Mouse (Mus musculus) embryonic facial prominence, embryonic 14.5 days (tissue): Measurements from ENCODE around the gene Sgo1. TPM values are rescaled to one million over a fixed set of nuclear protein-coding genes. Genes with fewer than 3 reads are reported as not detected.

Source experiments
- ATAC-seq: fragments of 200-750 bp; cut with Nextera tagmentation; 2 replicates; pipeline ENCODE4 v1.8.0; 2017; ENCODE audit warnings: low read depth, moderate number of reproducible peaks, moderate TSS enrichment
- DNase-seq: peaks from one replicate; pipeline ENCODE4 v3.0.0-alpha.2; 2015; ENCODE audit warnings: low spot score
- H3K27ac ChIP-seq: fragments of 300-500 bp; sonication (generic); replicated peaks from 2 replicates; pipeline ENCODE4 v1.5.1; 2014; ENCODE audit warnings: low read depth, mild to moderate bottlenecking, low read length, moderate library complexity
- H3K27me3 ChIP-seq: fragments of 300-500 bp; sonication (generic); replicated peaks from 2 replicates; pipeline ENCODE4 v1.6.1; 2014; ENCODE audit warnings: low read length; ENCODE audit not compliant: control insufficient read depth, insufficient read depth
- H3K36me3 ChIP-seq: fragments of 300-500 bp; sonication (generic); 2 replicates; pipeline ENCODE4 v1.6.1; 2014; ENCODE audit warnings: low read length, mixed read lengths; ENCODE audit not compliant: control insufficient read depth, insufficient read depth
- H3K4me1 ChIP-seq: fragments of 300-500 bp; sonication (generic); 2 replicates; pipeline ENCODE4 v1.6.1; 2014; ENCODE audit warnings: antibody characterized with exemption, low read length; ENCODE audit not compliant: control insufficient read depth, insufficient read depth
- H3K4me2 ChIP-seq: fragments of 300-500 bp; sonication (generic); 2 replicates; pipeline ENCODE4 v1.6.1; 2014; ENCODE audit warnings: low read depth, mild to moderate bottlenecking, low read length, moderate library complexity, mixed read lengths
- H3K4me3 ChIP-seq: fragments of 300-500 bp; sonication (generic); 2 replicates; pipeline ENCODE4 v1.5.1; 2014; ENCODE audit warnings: low read depth, mild to moderate bottlenecking, low read length
- H3K9ac ChIP-seq: fragments of 300-500 bp; sonication (generic); 2 replicates; pipeline ENCODE4 v1.6.1; 2014; ENCODE audit warnings: low read depth, mild to moderate bottlenecking, low read length, moderate library complexity, mixed read lengths
- H3K9me3 ChIP-seq: fragments of 300-500 bp; sonication (generic); 2 replicates; pipeline ENCODE4 v1.6.1; 2016; ENCODE audit warnings: low read length; ENCODE audit not compliant: control insufficient read depth
- WGBS: fragments of 180-500 bp; shearing (Covaris S2); extraction: QIAGEN DNeasy Blood & Tissue Kit; methylation state at CpG from one replicate; pipeline ENCODE4 v1.1.7; 2014; 5-methylcytosine and 5-hydroxymethylcytosine counted together
- polyA plus RNA-seq: library from polyadenylated mRNA; unstranded; fragments of >200 nt; fragmentation: Nextera tagmentation; extraction: Ambion mirVana; gene quantifications from 2 replicates; pipeline ENCODE4 v1.2.1, GENCODE M21; 2014

Gene Sgo1
- polyA plus RNA-seq, 1 experiment from 2014 or later = 22.8 TPM

- ATAC-seq (no peak), DNase-seq (no peak)
- H3K9ac ChIP-seq = no peak overlapping the region
- H3K4me2 ChIP-seq = no peak overlapping the region
- H3K9me3 ChIP-seq = no peaks in the 10 kb centered on the region
- H3K27me3 ChIP-seq = no peaks in the 10 kb centered on the region
- H3K36me3 ChIP-seq = peaks cover 15% of the 10 kb centered on the region; the same call in 1 of the 2 replicates
- WGBS = 69% methylated on average over 5 of the region's 5 CpGs
- no peaks in the 10 kb centered on the region for H3K4me1 ChIP-seq
- no peak overlapping the region for H3K27ac ChIP-seq
- H3K4me3 ChIP-seq = no peak overlapping the region
Observed at GRCm38 (mm10) chr17:53628131-53628530, 61.0 kb downstream of the Sgo1 start.

- DNase-seq = no peak
- Histone ChIP-seq H3K4me3 (no peak overlapping the region), H3K27me3 (no peaks in the 10 kb centered on the region), H3K36me3 (peaks cover 11% of the 10 kb centered on the region; the same call in 1 of the 2 replicates), H3K4me2 (no peak overlapping the region), H3K27ac (no peak overlapping the region), H3K9me3 (no peaks in the 10 kb centered on the region), H3K9ac (no peak overlapping the region), H3K4me1 (no peaks in the 10 kb centered on the region)
- WGBS = 77% methylated on average over 4 of the region's 4 CpGs
- no peak for ATAC-seq
Observed at GRCm38 (mm10) chr17:53627497-53627896, 61.6 kb downstream of the Sgo1 start.

- no peak overlapping the region for H3K4me3 ChIP-seq
- DNase-seq (no peak), ATAC-seq (no peak)
- no peaks in the 10 kb centered on the region for H3K9me3 ChIP-seq
- peaks cover 6% of the 10 kb centered on the region; the same call in 1 of the 2 replicates for H3K36me3 ChIP-seq
- no peak overlapping the region for H3K4me2 ChIP-seq
- no peak overlapping the region for H3K27ac ChIP-seq
- H3K9ac ChIP-seq = no peak overlapping the region
- H3K4me1 ChIP-seq = no peaks in the 10 kb centered on the region
- WGBS = 88% methylated on average over 3 of the region's 3 CpGs
- H3K27me3 ChIP-seq = no peaks in the 10 kb centered on the region
Observed at GRCm38 (mm10) chr17:53626160-53626559, 63.0 kb downstream of the Sgo1 start.

Other genes with a start within 250 kb of the Sgo1 start
- 0.79 and 1.1 TPM in 2 replicates for gene Efhb, start 226.0 kb downstream of the Sgo1 start, polyA plus RNA-seq
- 85.4 and 88.2 TPM in 2 replicates for gene Rab5a, start 210.1 kb downstream of the Sgo1 start, polyA plus RNA-seq
- 0.21 and 0.22 TPM in 2 replicates for gene Pp2d1, start 149.9 kb downstream of the Sgo1 start, polyA plus RNA-seq
- gene Kat2b, start 122.5 kb downstream of the Sgo1 start, polyA plus RNA-seq = 6.1 and 7.3 TPM in 2 replicates
- not detected in 2 replicates for gene Sult1c2, start 157.0 kb upstream of the Sgo1 start, polyA plus RNA-seq